Mouse (Mus musculus) kidney, adult 18-20 months (tissue): Measurements from ENCODE around the gene Smyd3.

Experiments used
- DNase-seq: peaks from one replicate; pipeline ENCODE4 v3.0.0; 2021

Gene Smyd3

DNA sequence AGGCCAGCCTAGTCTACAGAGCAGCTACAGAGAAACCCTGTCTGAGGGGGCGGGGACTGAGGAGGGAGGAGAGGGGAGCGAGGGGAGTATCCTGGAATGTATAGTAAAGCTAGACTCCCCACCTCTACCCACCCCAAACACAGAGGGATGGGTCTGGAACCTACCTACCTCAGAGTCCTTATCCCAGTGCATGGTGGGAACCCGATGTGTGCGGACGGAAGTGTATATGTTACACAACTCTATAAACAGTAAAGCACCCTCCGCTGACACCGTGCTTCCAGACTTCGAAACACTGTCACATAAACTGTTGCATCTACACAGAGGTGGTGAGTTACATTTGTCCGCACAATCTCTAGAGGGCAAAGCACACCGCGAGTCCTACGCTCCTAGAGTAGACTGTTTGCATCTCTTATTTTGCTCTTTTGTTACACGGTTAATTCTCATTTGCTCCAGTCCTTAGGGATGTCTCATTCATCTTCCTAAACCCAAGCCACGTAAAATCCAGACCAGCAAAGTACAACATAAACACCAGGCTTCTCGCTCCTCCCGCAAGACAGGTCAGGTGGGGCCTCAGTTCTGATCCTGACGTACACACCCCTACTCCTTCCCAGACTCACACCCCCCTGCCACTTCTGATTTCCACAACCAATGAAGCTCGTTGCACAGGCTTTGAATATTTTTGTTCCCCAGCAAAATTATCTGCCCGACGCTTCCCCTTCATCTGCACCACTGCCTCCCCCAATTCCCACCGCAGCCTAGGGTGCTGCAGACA, 714 bp downstream of the Smyd3 start:
- DNase-seq = peak; percentile 21

DNA sequence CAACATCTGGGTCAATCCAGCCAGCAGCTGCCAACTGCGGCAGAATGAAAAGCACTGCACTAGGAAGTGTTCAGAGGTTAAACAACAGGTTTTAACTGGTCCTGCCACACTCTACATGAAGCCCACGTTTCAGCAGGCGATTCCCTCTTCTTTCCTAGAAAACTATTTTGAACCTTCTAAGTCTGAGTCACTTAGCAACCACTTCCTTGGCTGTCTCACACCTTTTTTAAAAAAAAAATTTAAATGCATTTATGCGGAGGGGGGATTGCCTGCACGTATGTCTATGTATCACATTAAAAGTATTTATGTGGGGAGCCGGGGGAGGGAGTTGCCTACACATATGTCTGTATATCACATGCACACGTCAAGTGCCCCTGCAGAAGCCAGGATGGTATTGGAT, 5.9 kb downstream of the Smyd3 start:
- DNase-seq = no peak

DNA sequence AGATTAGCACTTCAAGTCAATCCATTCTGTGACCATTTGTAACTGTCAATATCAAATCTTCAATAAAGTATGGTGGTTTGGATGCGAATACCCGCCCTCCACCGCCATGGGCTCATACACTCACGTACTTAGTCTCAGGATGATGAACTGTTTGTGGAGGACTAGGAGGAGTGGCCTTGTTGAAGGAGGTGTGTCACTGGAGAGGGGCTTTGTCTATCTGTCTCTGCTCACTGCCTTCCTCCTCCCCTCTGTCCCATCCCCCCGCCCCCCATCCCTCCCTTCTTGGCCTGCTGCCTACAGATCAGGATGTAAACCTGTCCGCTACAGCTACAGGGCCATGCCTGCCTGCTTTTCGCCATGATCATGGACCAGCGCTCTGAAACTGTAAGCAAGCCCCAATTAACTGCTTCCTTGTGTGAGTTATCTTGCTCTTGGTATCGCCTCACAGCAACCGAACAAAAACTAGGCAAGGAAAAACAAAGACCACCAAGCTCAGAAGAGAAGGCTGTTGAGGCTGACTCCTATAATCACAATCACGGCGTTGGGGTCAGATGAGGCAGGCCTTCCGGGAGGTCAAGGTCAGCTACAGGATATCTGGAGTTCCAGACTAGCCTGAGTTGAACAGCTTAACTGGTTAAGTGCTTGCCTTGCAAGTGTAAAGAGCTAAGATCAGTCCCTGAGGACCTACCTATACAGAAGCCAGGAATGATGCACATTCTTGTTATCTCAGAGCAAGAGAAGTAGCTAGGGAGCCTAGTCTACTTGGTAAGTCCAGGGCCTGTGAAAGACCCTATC, 7.1 kb downstream of the Smyd3 start:
- no peak for DNase-seq

- peak; percentile 20 for DNase-seq
Measured at GRCm38 (mm10) chr1:179506530-179507315, 11.1 kb downstream of the Smyd3 start.

GRCm38 (mm10) chr1:179502565-179502964, 15.3 kb downstream of the Smyd3 start:
- no peak for DNase-seq

DNA sequence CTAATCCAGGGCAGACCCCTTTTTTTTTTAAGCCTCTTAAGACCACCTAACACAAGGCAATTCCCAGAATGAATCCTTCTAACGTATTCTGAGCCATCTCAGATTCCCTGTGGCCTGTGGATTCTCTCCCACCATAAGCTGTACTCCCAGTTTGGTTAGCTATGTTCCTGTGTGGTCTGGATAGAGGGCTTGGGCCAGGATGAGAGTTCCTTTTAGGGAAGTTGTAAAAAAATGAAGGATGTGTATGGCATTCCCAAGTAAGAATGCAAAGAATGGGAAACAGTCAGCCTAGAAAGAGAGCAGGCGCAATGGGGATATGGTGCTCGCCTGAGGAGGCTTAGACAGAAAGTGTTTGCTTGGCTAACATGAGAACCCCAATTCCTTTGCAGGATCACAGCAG, 18.6 kb downstream of the Smyd3 start:
- DNase-seq = no peak

GRCm38 (mm10) chr1:179492908-179493307, 24.9 kb downstream of the Smyd3 start:
- no peak for DNase-seq

DNA sequence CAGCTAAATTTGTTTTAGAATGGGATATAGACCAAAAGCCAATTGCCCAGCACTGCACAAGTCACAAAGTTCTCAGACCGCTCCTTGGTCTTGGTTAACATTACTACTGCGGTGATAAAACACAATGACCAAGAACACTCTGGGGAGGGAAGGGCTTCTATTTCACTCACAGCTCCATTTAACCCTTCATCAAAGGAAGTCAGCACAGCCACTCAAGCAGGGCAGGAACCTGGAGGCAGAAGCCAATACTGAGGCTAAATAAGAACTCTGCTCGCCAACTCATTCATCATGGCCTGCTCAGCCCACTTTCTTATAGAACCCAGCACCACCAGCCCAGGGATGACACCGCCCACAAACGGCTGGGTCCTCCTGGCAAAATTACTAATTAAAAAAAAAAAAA, 29.3 kb downstream of the Smyd3 start:
- DNase-seq = no peak

DNA sequence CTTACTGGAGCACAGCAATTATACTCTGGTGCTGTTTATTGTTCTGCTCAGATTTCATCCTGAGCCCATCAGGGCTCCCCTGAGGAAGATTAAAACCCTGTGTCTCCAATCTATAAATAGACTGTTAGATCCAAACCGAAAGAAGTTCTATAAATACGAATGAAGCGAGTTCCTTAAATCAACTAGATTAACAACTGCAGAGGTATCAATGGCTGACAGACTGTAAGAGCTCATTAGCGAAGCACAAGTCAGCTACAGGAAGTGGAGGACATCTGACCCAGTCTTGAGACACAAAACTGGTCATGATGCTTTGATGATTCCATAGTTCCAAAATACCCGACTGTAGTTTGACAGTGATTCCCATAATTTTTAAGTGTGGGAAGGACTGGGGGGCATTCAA, 29.9 kb downstream of the Smyd3 start:
- DNase-seq = no peak

DNA sequence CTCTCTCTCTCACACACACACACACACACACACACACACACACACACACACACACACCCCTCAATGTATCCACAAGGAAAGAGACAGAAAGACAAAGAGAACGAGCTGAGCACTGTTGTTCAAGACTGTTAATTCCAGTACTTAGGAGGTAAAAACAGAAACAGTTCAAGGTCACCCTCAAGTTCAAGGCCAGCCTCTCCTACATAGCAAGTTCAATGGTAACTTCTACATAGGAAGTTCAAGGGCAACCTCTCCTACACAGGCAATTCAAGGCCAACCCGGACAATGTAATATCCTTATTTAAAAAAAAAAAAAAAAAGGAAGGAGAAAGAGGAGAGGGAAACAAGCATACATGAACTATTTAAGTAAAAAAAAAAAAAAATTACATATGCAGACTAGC, 30.6 kb downstream of the Smyd3 start:
- DNase-seq = no peak

DNA sequence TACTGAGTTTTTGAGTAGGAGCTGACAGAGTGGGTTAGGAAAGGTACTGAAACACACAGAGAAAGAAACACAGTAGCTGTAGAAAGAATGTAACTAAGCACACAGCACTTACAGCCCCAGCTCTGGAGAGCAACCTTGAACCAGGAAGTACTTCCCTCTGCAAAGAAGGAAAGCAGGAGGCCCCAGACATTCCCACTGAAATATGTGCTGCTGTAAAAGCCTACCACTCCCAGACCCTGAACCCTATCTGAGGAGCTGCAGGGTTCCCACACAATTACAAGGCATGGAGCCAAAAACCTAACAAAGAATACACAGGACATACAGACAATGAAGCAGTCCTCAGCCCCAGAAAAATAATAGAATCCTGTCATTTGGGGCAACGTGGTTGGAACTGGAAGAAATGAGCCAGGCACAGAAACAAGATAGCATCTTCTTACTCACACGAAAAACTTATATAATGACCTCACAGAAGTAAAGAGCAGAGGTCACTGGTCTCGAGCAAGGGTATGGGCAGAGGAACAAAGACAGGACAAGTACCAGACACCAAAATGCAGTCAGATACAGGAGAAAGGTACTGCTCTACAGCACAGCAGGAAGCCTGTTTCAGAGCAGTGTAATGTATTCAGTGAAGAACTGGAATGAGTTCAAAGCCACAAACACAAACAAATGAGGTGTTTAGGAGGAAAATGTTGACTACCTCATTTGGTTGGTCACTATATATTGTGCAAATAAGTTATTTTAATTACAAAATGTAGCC, 31.9 kb downstream of the Smyd3 start:
- no peak for DNase-seq

DNA sequence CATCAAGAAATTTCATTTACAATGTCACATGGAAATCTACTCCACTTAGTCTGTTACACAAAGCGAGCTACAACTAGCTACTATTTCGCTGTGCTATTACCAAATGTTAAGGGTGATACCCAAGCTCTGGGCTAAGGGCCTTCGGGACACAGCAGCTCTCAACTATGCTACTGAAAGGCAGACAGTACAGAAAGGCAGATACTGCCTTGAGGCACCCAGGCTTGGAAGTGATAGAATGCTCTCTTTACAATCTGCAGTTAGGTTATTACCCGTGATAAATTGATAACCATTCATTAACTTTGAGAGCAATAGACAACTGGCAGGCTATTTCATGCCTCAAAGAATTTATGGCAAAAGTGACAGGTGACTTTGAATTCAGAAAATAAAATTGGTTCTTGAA, 37.0 kb downstream of the Smyd3 start:
- DNase-seq = no peak

DNA sequence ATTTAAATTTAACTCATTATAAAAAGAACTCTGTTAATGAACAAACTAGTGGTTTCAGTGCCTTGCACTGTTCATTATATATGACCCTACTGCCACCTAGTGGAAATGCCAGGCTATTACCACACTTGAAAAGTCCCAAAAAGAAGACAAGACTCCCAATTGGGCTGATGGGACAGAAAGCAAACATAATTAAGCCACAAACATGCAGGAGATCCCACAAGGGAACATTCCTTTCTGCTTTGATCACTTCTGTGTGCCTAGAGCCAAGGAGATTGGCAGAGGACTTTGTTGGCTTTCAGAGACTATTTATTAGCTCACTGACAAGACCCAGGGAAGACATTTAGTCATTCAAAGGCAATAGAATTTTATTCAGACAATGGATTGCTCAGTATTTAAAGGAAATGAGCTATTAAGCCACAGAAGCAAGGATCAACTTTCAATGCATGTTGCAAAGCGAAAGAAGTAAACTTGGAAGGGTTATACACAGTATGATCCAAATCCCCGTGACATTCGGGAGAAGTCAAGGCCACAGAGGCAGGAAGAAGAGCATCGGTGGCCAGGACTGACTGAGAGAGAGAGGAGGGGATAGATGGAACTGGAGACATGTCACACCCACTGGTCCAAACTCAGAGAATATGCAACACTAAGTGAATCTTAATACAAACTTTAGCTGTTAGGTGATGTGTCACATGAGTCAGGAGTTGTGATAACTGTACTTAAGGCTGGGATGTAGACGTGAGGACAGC, 40.5 kb downstream of the Smyd3 start:
- peak; percentile 52 for DNase-seq

- peak; percentile 16 for DNase-seq
Measured at GRCm38 (mm10) chr1:179476461-179477156, 41.2 kb downstream of the Smyd3 start.

- DNase-seq = no peak
Measured at GRCm38 (mm10) chr1:179474776-179475175, 43.1 kb downstream of the Smyd3 start.

GRCm38 (mm10) chr1:179473920-179474643, 43.8 kb downstream of the Smyd3 start:
- DNase-seq = no peak

DNA sequence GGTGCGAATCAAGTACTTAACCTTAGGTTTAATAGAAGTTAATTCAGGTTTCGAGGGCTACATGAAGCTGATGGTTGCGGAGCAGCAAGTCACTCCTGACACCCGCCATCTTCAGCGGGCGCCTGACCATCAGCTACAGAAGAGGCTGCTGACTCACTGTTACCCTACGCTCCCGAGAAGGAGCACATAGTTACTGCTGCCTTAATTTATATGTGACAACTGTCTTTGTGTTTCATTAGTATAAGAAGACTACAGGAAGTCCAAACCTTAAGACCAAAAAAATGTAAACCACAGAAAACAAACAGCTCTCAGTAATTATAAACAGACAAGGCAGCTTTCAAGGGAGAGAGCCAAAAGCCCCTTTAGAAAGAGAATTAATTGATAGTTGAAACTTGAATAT, 49.9 kb downstream of the Smyd3 start:
- no peak for DNase-seq

DNA sequence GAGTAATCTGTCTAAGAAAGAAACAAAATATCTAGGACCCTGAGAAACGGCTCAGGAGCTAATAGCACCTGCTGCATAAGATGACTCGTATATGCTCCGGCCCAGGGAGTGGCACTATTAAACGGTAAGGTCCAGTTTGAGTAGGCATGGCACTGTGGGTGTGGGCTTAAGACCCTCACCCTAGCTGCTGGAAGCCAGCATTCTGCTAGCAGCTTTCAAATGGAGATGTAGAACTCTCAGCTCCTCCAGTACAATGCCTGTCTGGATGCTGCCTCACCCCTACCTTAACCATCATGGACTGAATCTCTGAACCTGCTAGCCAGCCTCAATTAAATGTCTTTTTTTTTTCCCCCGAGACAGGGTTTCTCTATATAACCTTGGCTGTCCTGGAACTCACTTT, 55.5 kb downstream of the Smyd3 start:
- no peak for DNase-seq

- DNase-seq = no peak
Measured at GRCm38 (mm10) chr1:179461019-179461814, 56.6 kb downstream of the Smyd3 start.

- DNase-seq = no peak
Measured at GRCm38 (mm10) chr1:179458987-179459368, 58.9 kb downstream of the Smyd3 start.
